Mouse (Mus musculus): ENCODE results near the gene Smim4.

The Smim4 gene

DNA sequence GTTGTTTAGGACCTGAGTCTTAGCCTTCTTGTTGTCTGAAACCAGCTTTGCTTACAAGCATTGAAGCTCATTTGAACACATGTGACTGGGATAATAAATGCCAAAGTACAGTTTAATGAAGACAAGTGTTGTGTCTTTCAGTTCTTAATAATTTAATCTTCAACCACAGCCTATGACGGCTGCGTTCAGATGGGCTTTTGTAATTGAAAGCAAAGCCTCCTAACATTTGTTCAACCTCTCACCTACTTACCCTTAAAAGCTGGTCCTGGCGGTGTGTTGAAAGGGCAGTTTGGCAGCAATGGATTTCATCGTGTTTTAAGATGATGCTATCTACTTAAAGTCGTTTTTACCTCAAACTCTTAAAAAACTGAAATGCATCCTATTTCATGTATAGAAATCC is 16.6 kb downstream of the Smim4 start:
- no peak for DNase-seq

DNA sequence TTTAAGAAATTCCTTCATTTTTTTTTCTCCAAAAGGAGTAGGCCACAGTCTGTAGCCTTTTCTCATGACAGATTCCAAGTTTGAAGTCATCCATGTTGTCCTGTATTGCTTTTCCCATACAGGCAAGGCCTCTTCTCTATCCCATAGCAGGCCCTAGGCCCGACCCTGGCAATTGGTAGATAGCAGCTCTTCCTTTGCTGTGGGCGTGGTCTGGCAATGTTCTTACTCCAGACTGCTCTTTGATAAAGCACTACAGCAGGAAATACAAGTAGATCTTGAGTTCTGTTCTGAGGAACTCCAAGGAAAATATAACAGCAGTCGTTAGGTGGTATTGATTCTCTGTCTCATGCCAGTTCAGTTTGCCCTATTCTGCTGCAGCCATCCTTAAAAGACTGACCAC is 18.1 kb downstream of the Smim4 start:
- no peak for DNase-seq

DNA sequence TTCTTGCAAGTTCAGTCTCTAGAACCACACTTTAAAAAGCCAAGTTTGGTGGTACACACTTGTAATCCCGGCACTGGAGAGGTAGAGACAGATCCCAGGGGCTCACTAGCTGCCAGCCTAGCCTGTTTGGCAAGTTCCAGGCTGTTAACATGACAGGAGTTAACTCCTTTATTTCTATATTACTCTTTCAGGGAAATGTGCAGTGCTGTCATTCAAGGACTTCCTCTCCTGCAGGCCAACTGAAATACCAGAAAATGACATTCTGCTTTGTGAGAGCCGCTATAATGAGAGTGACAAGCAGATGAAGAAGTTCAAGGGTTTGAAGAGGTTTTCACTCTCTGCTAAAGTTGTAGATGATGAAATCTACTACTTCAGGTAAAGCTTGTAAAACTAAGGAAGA is 23.6 kb downstream of the Smim4 start:
- DNase-seq: no peak

DNA sequence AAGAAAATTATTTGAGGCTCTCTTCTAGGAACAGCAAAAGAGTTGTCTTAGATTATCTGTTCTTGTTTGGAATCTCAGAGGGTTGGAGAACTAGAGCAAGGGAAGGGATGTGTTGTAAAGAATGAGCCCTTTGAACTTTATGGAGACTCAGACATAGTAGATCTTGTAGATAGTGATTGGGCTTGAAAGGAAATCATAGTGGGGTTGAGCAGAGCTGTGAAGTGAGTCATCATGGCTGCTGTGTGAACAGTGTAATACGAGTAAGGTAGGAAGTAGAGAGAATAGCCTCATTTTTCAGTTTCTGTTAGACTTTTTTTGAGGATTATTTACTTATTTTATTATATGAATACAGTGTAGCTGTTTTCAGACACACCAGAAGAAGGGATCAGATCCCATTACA is 38.8 kb downstream of the Smim4 start:
- DNase-seq: no peak

DNA sequence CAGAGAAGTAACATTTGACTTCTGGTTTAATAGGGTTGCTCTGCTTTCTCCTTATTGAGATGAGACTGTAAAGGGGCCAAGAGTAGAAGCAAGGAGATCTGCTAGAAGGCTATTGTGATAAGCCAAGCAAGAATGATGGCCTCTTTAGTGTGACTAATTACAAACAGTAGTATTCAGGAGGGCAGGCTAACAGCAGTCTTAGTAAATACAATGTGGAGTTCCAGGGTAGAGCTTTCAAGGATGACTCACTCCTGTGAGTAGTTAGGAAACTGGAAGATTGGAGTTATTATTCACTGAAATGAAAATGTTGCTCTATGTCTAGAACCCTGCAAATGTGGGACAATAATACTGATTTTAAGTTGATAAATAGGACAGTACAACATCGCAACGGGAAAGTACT is 40.2 kb downstream of the Smim4 start:
- DNase-seq: no peak

DNA sequence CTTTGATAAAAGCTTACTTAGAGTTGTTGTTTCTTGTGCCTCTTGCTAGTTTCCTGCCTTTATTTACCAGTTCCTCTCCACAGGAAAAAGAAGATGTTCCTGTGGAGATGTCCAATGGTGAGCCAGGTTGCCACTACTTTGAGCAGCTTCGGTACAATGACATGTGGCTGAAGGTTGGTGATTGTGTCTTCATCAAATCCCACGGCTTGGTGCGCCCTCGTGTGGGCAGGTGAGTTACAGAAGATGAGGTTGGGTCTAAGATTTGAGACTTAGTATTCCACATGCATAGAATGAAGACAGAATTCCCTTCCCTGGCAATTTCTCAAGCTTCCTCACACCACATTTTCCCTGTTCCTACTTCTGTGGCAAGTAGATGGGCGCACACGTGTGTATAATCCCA is 41.3 kb downstream of the Smim4 start:
- no peak for DNase-seq

DNA sequence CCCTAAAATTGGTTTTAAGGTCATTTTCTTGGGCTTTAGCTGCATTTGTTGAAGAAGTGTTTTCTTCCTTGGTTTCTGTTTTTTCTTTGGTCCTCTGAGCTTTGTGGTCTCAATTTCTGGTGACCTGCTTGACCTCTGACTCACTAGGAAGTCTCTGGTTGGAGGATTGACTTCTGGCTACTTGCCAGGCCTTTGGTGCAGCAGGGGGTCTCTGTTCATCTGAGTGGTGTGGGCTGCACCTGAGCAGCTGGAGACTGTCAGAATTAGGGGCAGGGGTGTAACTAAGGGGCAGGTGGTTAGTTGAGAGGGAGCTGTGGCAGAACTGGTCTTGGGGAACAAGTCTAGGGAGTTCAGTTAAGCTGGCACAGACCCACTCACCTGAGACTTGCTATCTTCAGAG is 47.6 kb downstream of the Smim4 start:
- no peak for DNase-seq

DNA sequence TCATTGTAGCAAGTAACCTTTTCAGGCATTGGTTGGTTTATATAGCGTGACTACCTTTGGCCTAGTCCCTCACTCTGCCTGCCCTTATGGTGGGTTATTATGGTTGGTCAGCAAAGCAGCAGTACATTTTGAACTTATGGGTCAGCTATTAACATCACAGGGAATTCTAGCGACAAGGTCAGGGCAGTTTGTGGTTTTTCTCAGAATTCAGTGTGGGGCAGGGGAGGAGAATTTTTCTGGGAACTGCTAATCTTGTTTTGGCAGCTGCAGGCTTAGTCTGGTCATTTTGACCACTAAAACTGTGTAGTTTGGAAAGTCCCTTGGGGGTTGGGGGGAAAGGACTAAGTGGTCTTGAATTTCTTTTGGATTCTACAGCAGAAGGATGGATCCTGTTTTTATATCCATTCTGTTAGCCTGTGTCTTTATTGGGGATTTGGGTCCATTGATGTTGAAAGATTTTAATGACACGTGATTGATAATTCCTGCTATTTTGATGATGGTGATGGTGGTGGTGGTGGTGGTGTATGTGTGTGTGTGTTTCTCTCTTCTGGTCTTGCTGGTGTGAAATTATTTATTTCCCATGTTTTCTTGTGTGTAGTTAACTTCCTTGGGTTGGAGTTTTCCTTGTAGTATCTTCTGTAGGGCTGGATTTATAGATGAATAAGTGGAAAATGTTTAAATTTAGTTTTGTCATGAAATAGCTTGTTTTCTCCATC is 49.3 kb downstream of the Smim4 start:
- DNase-seq: no peak

DNA sequence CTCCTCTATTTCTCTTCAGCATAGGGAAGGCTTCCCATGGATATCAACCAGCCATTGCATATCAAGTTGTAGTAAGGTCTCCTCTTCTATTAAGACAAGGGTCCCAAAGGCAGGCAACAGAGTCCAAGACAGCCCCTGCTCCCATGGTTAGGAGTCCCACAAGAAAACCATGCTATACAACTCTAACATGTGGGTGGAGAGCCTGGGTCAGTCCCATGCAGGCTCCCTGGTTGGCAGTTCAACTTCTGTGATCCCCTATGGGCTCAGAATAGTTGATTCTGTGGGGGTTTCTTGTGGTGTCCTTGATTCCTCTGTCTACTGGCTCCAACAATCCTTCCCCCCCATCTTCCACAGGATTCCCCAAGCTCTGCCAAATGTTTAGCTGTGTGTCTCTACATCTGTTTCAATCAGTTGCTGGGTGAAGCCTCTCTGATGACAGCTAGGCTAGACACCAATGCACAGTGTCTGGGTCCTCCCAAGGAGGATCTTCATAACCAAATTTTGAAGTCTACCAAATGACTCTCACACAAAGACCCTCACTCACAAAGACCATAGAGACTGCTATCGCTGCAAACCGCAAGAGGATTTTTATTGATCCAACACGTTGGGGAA is 50.1 kb downstream of the Smim4 start:
- DNase-seq: no peak

DNA sequence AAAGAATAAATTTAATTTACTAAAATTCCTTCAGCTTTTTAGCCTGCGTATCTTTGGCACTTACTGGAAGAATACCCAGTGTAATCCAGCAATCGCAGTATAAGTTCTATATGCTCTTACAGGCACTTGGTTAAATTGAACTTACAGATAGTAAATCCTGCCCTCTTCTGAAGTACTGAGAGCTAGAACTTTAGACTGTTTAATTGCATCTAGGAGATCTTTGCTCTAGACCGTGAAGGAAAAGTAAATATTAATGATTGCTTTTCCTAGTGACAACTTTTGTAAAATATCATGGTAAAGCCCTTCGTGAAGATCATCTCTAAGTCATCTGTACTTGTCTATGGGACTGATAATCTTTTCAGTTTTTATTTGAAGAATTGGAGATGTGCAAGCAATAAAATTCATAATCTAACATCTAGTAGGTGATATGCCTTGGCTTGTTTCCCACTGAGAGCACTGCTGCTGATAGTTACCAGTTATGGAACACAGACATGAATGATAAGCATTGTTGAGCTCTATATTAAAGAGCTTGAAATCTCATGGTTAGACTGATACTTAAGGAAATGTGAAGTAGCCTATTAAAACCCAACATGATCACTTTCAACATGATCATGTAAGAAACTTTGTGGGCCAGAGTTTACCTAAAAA is 59.5 kb downstream of the Smim4 start:
- DNase-seq: no peak

DNA sequence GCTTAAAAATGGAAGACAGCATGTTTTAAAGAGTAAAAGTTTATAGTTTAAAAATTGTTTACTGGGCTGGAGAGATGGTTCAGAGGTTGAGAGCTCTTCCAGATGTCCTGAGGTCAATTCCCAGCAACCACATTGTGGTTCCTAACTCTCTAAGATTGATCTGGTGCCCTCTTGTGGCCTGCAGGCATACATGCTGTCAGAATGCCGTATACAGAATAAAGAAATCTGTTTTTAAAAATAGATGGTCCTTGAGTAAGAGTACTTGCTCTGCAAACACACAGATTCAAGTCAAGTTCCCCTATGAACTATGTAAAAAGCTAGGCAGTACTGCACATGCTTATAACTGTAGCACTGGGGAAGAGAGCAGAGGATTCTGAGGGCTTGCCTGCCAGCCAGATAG is 66.5 kb downstream of the Smim4 start:
- no peak for DNase-seq

DNA sequence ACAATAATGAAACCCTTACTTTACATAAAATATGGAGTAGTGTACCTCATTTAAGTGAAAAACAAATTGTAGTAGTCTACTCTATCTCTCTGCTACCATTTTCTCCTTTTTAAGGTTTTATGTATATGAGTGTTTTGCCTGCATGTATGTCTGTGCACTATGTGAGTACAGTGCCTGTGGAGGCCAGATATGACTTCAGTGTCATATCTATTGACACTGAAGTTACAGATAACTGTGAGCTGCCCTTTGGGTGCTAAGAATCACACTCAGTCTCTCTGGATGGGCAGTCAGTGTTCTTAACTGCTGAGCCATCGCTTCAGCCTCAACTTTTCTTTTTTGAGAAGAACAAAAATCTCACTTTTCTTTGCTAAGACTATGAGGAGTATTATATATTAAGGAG is 82.9 kb downstream of the Smim4 start:
- no peak for DNase-seq

DNA sequence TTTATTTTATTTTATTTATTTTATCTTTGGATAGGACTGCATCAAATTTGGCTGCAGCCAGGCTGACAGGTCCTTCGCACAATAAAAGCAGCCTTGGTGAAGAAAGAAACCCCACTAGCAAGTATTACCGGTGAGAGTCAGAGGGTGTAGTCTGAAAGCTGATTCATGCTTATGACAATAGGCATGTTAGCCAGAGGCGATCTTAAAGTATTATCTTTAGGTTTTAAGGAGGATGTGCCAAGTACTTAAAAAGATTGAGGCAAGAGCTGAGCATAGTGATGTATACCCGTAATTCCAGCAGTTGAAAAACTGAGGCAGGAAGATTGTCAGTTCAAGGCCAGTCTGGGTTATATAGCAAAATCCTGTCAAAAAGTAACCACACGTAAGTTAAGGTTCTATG is 83.5 kb downstream of the Smim4 start:
- DNase-seq: no peak

Measured in layer of hippocampus, adult 9-11 months (tissue).